Mouse (Mus musculus): ENCODE data around the gene Asic1. TPM values are rescaled to one million over a fixed set of nuclear protein-coding genes. Genes with fewer than 3 reads are reported as not detected.

Gene Asic1
- polyA plus RNA-seq, 1 experiment from 2014 or later: 1.1 TPM

DNA sequence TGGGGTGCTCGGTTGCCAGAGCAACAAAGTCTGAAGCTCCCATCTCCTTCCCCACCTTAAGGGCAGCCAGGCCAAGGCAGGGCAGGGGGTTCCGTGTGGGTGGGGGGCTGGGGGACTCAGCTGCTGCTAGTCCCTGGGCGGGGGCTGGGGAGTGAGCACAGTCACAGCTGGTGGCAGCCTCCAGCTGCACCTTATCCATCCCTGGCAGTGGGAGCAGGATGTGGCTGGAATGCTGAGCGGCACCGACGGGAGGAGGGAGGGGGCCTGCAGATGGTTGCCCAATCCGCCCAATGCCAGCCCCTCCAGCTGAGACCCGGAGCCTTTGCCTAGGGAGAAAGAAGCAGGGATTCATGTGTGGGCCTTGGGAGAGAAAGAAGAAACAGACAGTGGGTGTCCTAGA lies 6.9 kb downstream of the Asic1 start:
- H3K27me3 ChIP-seq (ENCODE audit: control insufficient read depth, insufficient read depth, low read length): peaks cover 43% of the 10 kb centered on the region
- WGBS: 32% methylated on average over 8 of the region's 8 CpGs
- H3K27ac ChIP-seq (replicated peaks in 1 of 2; ENCODE audit: control insufficient read depth in 1 of 2, insufficient read depth in 1 of 2, low read depth in 2 of 2, low read length in 2 of 2): no peak overlapping the region
- no peaks in the 10 kb centered on the region for H3K36me3 ChIP-seq (ENCODE audit: control insufficient read depth, insufficient read depth, low read length)
- no peak overlapping the region for H3K9ac ChIP-seq (ENCODE audit: low read length)
- no peak overlapping the region for H3K4me2 ChIP-seq (ENCODE audit: low read length)
- no peaks in the 10 kb centered on the region for H3K9me3 ChIP-seq (ENCODE audit: control insufficient read depth, low read length)
- no peak overlapping the region for H3K4me3 ChIP-seq (ENCODE audit: control insufficient read depth in 1 of 2, insufficient read depth in 1 of 2, low read depth in 1 of 2, low read length in 2 of 2)
- ATAC-seq (ENCODE audit: insufficient number of reproducible peaks, insufficient read depth, low FRiP score, low read depth): no peak
- peaks cover 0 to 2% of the 10 kb centered on the region in 2 experiments; a peak in 1 of 4 replicates for H3K4me1 ChIP-seq (ENCODE audit: control insufficient read depth in 2 of 2, insufficient read depth in 2 of 2, low read length in 2 of 2)

DNA sequence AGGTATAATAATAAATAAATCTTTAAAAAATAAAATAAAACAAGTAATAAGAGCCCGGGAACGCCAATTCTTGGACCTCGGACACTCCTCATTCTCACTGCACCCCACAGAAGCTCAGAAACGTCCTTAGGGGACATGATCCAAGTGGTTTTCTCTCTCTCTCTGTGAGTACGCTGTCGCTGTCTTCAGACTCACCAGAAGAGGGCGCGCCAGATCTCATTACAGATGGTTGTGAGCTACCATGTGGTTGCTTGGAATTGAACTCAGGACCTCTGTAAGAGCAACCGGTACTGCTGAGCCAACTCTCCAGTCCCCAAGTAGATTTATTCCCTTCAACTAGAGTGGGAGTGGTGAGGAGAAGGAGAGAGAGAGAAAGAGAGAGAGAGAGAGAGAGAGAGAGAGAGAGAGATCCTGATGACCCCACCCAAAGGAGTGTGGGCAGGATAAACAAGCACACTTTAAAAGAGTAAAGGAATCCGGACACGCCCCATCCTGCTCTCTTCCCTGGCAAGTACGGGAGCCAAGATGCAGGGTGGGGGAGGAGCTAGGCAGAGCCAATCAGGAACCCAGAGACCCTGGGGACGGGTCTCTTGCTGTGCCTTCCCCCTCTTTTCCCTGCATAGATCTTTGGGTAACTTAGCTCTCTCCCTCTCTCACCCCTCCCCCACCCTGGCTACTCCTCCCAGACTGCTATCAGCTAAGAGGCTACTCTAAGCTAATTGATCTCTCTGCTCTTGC lies 8.1 kb downstream of the Asic1 start:
- Histone ChIP-seq H3K36me3 (ENCODE audit: control insufficient read depth, insufficient read depth, low read length) (no peaks in the 10 kb centered on the region), H3K27me3 (ENCODE audit: control insufficient read depth, insufficient read depth, low read length) (peaks cover 31% of the 10 kb centered on the region), H3K9me3 (ENCODE audit: control insufficient read depth, low read length) (no peaks in the 10 kb centered on the region), H3K4me3 (ENCODE audit: control insufficient read depth in 1 of 2, insufficient read depth in 1 of 2, low read depth in 1 of 2, low read length in 2 of 2) (no peak overlapping the region), H3K4me2 (ENCODE audit: low read length) (no peak overlapping the region), H3K4me1 (ENCODE audit: control insufficient read depth in 2 of 2, insufficient read depth in 2 of 2, low read length in 2 of 2) (peaks cover 0 to 2% of the 10 kb centered on the region in 2 experiments; a peak in 1 of 4 replicates), H3K9ac (ENCODE audit: low read length) (no peak overlapping the region), H3K27ac (replicated peaks in 1 of 2; ENCODE audit: control insufficient read depth in 1 of 2, insufficient read depth in 1 of 2, low read depth in 2 of 2, low read length in 2 of 2) (no peak overlapping the region)
- ATAC-seq (ENCODE audit: insufficient number of reproducible peaks, insufficient read depth, low FRiP score, low read depth): no peak
- WGBS: 12% methylated on average over 13 of the region's 13 CpGs

DNA sequence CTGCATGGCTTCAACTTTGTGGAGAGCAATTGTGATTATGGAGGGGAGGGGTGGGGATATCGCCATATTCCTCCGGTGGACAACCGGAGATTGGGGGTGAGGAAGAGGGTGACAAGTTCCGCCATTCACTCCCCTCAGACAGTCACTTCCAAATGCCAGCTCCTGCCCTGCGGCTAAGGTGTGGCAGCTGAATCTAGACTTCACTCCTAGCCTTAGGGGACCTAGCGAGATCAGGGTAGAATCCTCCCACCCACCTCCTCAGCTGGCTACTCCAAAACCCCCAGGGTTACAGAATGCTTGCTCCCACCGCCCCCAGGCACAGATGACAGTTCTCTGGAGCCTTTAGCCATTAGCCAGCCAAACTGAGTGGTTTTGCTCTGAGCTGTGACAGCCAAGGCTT lies 8.8 kb downstream of the Asic1 start:
- Histone ChIP-seq H3K4me2 (ENCODE audit: low read length) (no peak overlapping the region), H3K9ac (ENCODE audit: low read length) (no peak overlapping the region), H3K4me3 (ENCODE audit: control insufficient read depth in 1 of 2, insufficient read depth in 1 of 2, low read depth in 1 of 2, low read length in 2 of 2) (no peak overlapping the region), H3K9me3 (ENCODE audit: control insufficient read depth, low read length) (no peaks in the 10 kb centered on the region), H3K27ac (replicated peaks in 1 of 2; ENCODE audit: control insufficient read depth in 1 of 2, insufficient read depth in 1 of 2, low read depth in 2 of 2, low read length in 2 of 2) (no peak overlapping the region), H3K27me3 (ENCODE audit: control insufficient read depth, insufficient read depth, low read length) (peaks cover 23% of the 10 kb centered on the region), H3K4me1 (ENCODE audit: control insufficient read depth in 2 of 2, insufficient read depth in 2 of 2, low read length in 2 of 2) (peaks cover 0 to 2% of the 10 kb centered on the region in 2 experiments; a peak in 1 of 4 replicates), H3K36me3 (ENCODE audit: control insufficient read depth, insufficient read depth, low read length) (no peaks in the 10 kb centered on the region)
- 43% methylated on average over 7 of the region's 7 CpGs for WGBS
- ATAC-seq (ENCODE audit: insufficient number of reproducible peaks, insufficient read depth, low FRiP score, low read depth): no peak

DNA sequence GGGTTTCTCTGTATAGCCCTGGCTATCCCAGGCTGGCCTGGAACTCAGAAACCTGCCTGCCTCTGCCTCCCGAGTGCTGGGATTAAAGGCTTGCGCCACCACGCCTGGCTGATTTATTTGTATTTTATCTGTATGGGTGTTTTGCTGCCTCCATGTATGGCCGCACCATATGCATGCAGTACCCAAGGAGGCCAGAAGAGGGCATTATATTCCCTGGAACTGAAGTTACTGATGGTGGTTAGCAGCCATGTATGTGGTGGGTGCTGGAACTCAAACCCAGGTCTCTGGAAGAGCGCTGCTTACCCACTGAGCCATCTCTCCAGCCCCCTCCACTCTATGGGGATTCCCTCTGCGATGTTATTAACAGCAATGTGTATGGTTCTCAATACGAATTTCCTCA lies 12.7 kb downstream of the Asic1 start:
- Histone ChIP-seq H3K27ac (replicated peaks in 1 of 2; ENCODE audit: control insufficient read depth in 1 of 2, insufficient read depth in 1 of 2, low read depth in 2 of 2, low read length in 2 of 2) (no peak overlapping the region), H3K27me3 (ENCODE audit: control insufficient read depth, insufficient read depth, low read length) (peaks cover 7% of the 10 kb centered on the region), H3K4me1 (ENCODE audit: control insufficient read depth in 2 of 2, insufficient read depth in 2 of 2, low read length in 2 of 2) (peaks cover 0 to 2% of the 10 kb centered on the region in 2 experiments; a peak in 1 of 4 replicates), H3K4me3 (ENCODE audit: control insufficient read depth in 1 of 2, insufficient read depth in 1 of 2, low read depth in 1 of 2, low read length in 2 of 2) (no peak overlapping the region), H3K4me2 (ENCODE audit: low read length) (no peak overlapping the region), H3K9ac (ENCODE audit: low read length) (no peak overlapping the region), H3K9me3 (ENCODE audit: control insufficient read depth, low read length) (no peaks in the 10 kb centered on the region), H3K36me3 (ENCODE audit: control insufficient read depth, insufficient read depth, low read length) (no peaks in the 10 kb centered on the region)
- WGBS: 88% methylated on average over 7 of the region's 7 CpGs
- no peak for ATAC-seq (ENCODE audit: insufficient number of reproducible peaks, insufficient read depth, low FRiP score, low read depth)

- H3K4me3 ChIP-seq (ENCODE audit: control insufficient read depth in 1 of 2, insufficient read depth in 1 of 2, low read depth in 1 of 2, low read length in 2 of 2): no peak overlapping the region
- no peaks in the 10 kb centered on the region for H3K36me3 ChIP-seq (ENCODE audit: control insufficient read depth, insufficient read depth, low read length)
- 89% methylated on average over 5 of the region's 5 CpGs for WGBS
- H3K27ac ChIP-seq (replicated peaks in 1 of 2; ENCODE audit: control insufficient read depth in 1 of 2, insufficient read depth in 1 of 2, low read depth in 2 of 2, low read length in 2 of 2): no peak overlapping the region
- no peak overlapping the region for H3K9ac ChIP-seq (ENCODE audit: low read length)
- peaks cover 7% of the 10 kb centered on the region for H3K27me3 ChIP-seq (ENCODE audit: control insufficient read depth, insufficient read depth, low read length)
- no peaks in the 10 kb centered on the region for H3K9me3 ChIP-seq (ENCODE audit: control insufficient read depth, low read length)
- H3K4me2 ChIP-seq (ENCODE audit: low read length): no peak overlapping the region
- H3K4me1 ChIP-seq (ENCODE audit: control insufficient read depth in 2 of 2, insufficient read depth in 2 of 2, low read length in 2 of 2): no peaks in the 10 kb centered on the region
- no peak for ATAC-seq (ENCODE audit: insufficient number of reproducible peaks, insufficient read depth, low FRiP score, low read depth)
These were observed 14.0 kb downstream of the Asic1 start for GRCm38 (mm10) chr15:99684156-99684555.

DNA sequence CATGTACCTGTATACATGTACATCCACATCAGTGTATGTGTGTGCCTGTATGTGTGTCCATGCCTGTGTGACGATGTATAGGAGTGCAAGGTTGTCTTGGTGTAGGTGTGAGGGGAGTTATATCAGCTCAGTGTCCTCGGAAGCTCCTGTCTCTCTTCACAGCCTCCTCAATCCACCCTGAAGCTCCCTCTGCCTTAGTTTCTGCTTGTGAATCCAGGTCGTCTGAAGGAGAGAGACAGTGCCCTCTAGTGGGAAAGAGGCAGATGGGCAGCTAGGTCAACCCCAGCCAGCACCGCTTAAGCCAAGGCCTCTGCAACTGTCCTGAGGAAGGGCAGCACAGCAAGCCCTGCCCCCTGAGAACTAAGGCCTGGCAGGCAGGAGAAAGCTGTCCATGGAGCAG lies 18.5 kb downstream of the Asic1 start:
- no peak for ATAC-seq (ENCODE audit: insufficient number of reproducible peaks, insufficient read depth, low FRiP score, low read depth)
- Histone ChIP-seq H3K27ac (replicated peaks in 1 of 2; ENCODE audit: control insufficient read depth in 1 of 2, insufficient read depth in 1 of 2, low read depth in 2 of 2, low read length in 2 of 2) (no peak overlapping the region), H3K4me3 (ENCODE audit: control insufficient read depth in 1 of 2, insufficient read depth in 1 of 2, low read depth in 1 of 2, low read length in 2 of 2) (no peak overlapping the region), H3K36me3 (ENCODE audit: control insufficient read depth, insufficient read depth, low read length) (no peaks in the 10 kb centered on the region), H3K9ac (ENCODE audit: low read length) (no peak overlapping the region), H3K4me1 (ENCODE audit: control insufficient read depth in 2 of 2, insufficient read depth in 2 of 2, low read length in 2 of 2) (no peaks in the 10 kb centered on the region), H3K4me2 (ENCODE audit: low read length) (no peak overlapping the region), H3K9me3 (ENCODE audit: control insufficient read depth, low read length) (no peaks in the 10 kb centered on the region), H3K27me3 (ENCODE audit: control insufficient read depth, insufficient read depth, low read length) (peaks cover 25% of the 10 kb centered on the region)
- WGBS: 4% methylated on average over 4 of the region's 4 CpGs

DNA sequence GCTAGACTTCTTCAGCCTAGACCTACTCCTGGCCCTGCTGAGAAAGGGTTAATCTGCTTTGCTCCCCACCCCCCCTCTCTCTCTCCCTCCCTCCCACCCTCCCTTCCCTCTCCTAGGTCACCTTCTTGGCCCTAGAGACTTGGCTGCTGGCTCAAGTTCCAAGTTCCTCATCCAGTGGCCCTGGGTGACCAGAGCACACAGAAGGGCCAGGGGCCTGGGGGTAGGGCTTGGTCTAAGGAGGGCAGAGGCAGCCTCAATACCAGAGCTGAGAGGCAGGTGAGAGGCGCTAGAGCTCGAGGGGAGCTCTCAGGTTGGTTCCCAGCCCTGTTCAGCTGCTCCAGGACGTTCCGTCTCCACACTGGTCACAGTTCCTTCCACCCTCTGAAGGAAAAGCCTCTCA lies 20.8 kb downstream of the Asic1 start:
- no peak overlapping the region for H3K27ac ChIP-seq (replicated peaks in 1 of 2; ENCODE audit: control insufficient read depth in 1 of 2, insufficient read depth in 1 of 2, low read depth in 2 of 2, low read length in 2 of 2)
- no peak overlapping the region for H3K4me3 ChIP-seq (ENCODE audit: control insufficient read depth in 1 of 2, insufficient read depth in 1 of 2, low read depth in 1 of 2, low read length in 2 of 2)
- 24% methylated on average over 4 of the region's 4 CpGs for WGBS
- H3K27me3 ChIP-seq (ENCODE audit: control insufficient read depth, insufficient read depth, low read length): peaks cover 25% of the 10 kb centered on the region
- H3K4me1 ChIP-seq (ENCODE audit: control insufficient read depth in 2 of 2, insufficient read depth in 2 of 2, low read length in 2 of 2): peaks cover 7 to 9% of the 10 kb centered on the region in 2 experiments; a peak in 3 of 4 replicates
- no peaks in the 10 kb centered on the region for H3K9me3 ChIP-seq (ENCODE audit: control insufficient read depth, low read length)
- no peak overlapping the region for H3K9ac ChIP-seq (ENCODE audit: low read length)
- no peak for ATAC-seq (ENCODE audit: insufficient number of reproducible peaks, insufficient read depth, low FRiP score, low read depth)
- H3K4me2 ChIP-seq (ENCODE audit: low read length): no peak overlapping the region
- no peaks in the 10 kb centered on the region for H3K36me3 ChIP-seq (ENCODE audit: control insufficient read depth, insufficient read depth, low read length)

GRCm38 (mm10) chr15:99691976-99692375 lies 21.8 kb downstream of the Asic1 start:
- Histone ChIP-seq H3K4me2 (ENCODE audit: low read length) (no peak overlapping the region), H3K4me1 (ENCODE audit: control insufficient read depth in 2 of 2, insufficient read depth in 2 of 2, low read length in 2 of 2) (peaks cover 7 to 9% of the 10 kb centered on the region in 2 experiments; a peak in 3 of 4 replicates), H3K9me3 (ENCODE audit: control insufficient read depth, low read length) (no peaks in the 10 kb centered on the region), H3K27me3 (ENCODE audit: control insufficient read depth, insufficient read depth, low read length) (peaks cover 27% of the 10 kb centered on the region), H3K9ac (ENCODE audit: low read length) (no peak overlapping the region), H3K4me3 (ENCODE audit: control insufficient read depth in 1 of 2, insufficient read depth in 1 of 2, low read depth in 1 of 2, low read length in 2 of 2) (no peak overlapping the region), H3K36me3 (ENCODE audit: control insufficient read depth, insufficient read depth, low read length) (no peaks in the 10 kb centered on the region), H3K27ac (replicated peaks in 1 of 2; ENCODE audit: control insufficient read depth in 1 of 2, insufficient read depth in 1 of 2, low read depth in 2 of 2, low read length in 2 of 2) (no peak overlapping the region)
- no peak for ATAC-seq (ENCODE audit: insufficient number of reproducible peaks, insufficient read depth, low FRiP score, low read depth)
- WGBS: 52% methylated on average over 9 of the region's 9 CpGs

Measured in heart, embryonic 14.5 days (tissue).